Mouse (Mus musculus): ENCODE data around the gene Gpsm1.
"Not testable (repeated sequence)": the region's sequence is repeated elsewhere in the genome, so short reads cannot be mapped to it uniquely, and the experiment has no call there.

Gene Gpsm1

GRCm38 (mm10) chr2:26380131-26380771 lies 64.9 kb downstream of the Gpsm1 start, which contains the start of gene Snapc4:
Gene Snapc4 (minus strand): TSS chr2:26380653.
- peak; percentile 95 for DNase-seq (ENCODE audit: low read depth, low spot score)

- DNase-seq (ENCODE audit: low read depth, low spot score) = not testable (repeated sequence)
These were observed 65.6 kb downstream of the Gpsm1 start for GRCm38 (mm10) chr2:26380871-26381270.

GRCm38 (mm10) chr2:26387713-26388112 lies 72.4 kb downstream of the Gpsm1 start:
- DNase-seq (ENCODE audit: low read depth, low spot score) = no peak

GRCm38 (mm10) chr2:26388682-26389153 lies 73.4 kb downstream of the Gpsm1 start:
- no peak for DNase-seq (ENCODE audit: low read depth, low spot score)

GRCm38 (mm10) chr2:26389154-26389690 lies 73.9 kb downstream of the Gpsm1 start, which contains the start of the genes Entr1 and Pmpca:
Gene Entr1 (minus strand): TSS chr2:26389316.
Gene Pmpca (plus strand): TSS chr2:26389339.
- DNase-seq (ENCODE audit: low read depth, low spot score) = peak; percentile 80

- no peak for DNase-seq (ENCODE audit: low read depth, low spot score)
These were observed 75.6 kb downstream of the Gpsm1 start for GRCm38 (mm10) chr2:26390954-26391353.

GRCm38 (mm10) chr2:26391617-26392016 lies 76.3 kb downstream of the Gpsm1 start:
- no peak for DNase-seq (ENCODE audit: low read depth, low spot score)
